Mouse (Mus musculus) liver, embryonic 11.5 days (tissue): ENCODE measurements around the gene Ier3. TPM values are rescaled to one million over a fixed set of nuclear protein-coding genes. Genes with fewer than 3 reads are reported as not detected.

Source experiments
- ATAC-seq: fragments of 200-750 bp; cut with Nextera tagmentation; replicated peaks from 2 replicates; pipeline ENCODE4 v1.8.0; 2017; ENCODE audit warnings: moderate number of reproducible peaks, mild to moderate bottlenecking, moderate TSS enrichment, moderate library complexity; ENCODE audit not compliant: low FRiP score
- DNase-seq: peaks from one replicate; pipeline ENCODE4 v3.0.0-alpha.2; 2017; ENCODE audit warnings: low spot score
- H3K27ac ChIP-seq: fragments of 300-500 bp; sonication (generic); 2 replicates; pipeline ENCODE4 v1.5.1; 2014; ENCODE audit warnings: mild to moderate bottlenecking, low read depth, low read length, control low read depth
- H3K27me3 ChIP-seq: fragments of 300-500 bp; sonication (generic); replicated peaks from 2 replicates; pipeline ENCODE4 v1.6.1; 2014; ENCODE audit warnings: low read length, mixed read lengths; ENCODE audit not compliant: control insufficient read depth, insufficient read depth
- H3K36me3 ChIP-seq: fragments of 300-500 bp; sonication (generic); 2 replicates; pipeline ENCODE4 v1.6.1; 2014; ENCODE audit warnings: mild to moderate bottlenecking, low read length, moderate library complexity, mixed read lengths; ENCODE audit not compliant: control insufficient read depth, insufficient read depth
- H3K4me1 ChIP-seq: fragments of 300-500 bp; sonication (generic); replicated peaks from 2 replicates; pipeline ENCODE4 v1.6.1; 2014; ENCODE audit warnings: low read length, mixed read lengths; ENCODE audit not compliant: control insufficient read depth, insufficient read depth
- H3K4me2 ChIP-seq: fragments of 300-500 bp; sonication (generic); 2 replicates; pipeline ENCODE4 v1.6.1; 2014; ENCODE audit warnings: mild to moderate bottlenecking, control low read depth, moderate library complexity
- H3K4me3 ChIP-seq: fragments of 300-500 bp; sonication (generic); 2 replicates; pipeline ENCODE4 v1.5.1; 2014; ENCODE audit warnings: low read depth, low read length, control low read depth
- H3K9ac ChIP-seq: fragments of 300-500 bp; sonication (generic); 2 replicates; pipeline ENCODE4 v1.6.1; 2014; ENCODE audit warnings: low read depth, low read length, control low read depth
- H3K9me3 ChIP-seq: fragments of 300-500 bp; sonication (generic); 2 replicates; pipeline ENCODE4 v1.6.1; 2016; ENCODE audit warnings: low read length, inconsistent platforms, mixed read lengths; ENCODE audit not compliant: control insufficient read depth
- WGBS: fragments of 180-500 bp; shearing (Covaris S2); extraction: QIAGEN DNeasy Blood & Tissue Kit; methylation state at CpG from one replicate; pipeline ENCODE4 v1.1.7; 2014; 5-methylcytosine and 5-hydroxymethylcytosine counted together
- polyA plus RNA-seq: library from polyadenylated mRNA; unstranded; fragments of >200 nt; fragmentation: Nextera tagmentation; extraction: Ambion mirVana; gene quantifications from 2 replicates; pipeline ENCODE4 v1.2.1, GENCODE M21; 2014

The Ier3 gene
- polyA plus RNA-seq, 1 experiment from 2014 or later, result 9.4 TPM

DNA sequence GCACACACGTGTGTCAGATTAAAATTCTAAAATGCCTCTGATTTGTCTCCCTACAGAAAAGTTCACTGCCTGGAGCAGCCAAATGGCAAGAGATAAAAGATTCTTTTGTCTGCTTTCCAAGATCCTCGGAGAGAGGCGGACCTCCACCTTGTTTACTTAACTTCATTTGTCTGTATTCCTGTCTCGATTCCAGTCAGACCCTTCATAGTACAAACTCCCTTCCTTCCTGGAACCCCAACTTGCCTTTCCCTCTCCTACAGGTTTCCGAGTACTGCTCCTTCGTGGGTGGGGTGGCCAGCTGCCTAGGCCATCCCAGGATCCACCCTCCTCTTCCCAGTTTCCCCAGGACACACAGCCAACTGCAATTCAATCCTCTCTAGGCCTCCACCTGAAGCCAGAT, 18.5 kb upstream of the Ier3 start:
- Histone ChIP-seq H3K9ac (no peak overlapping the region), H3K4me1 (no peaks in the 10 kb centered on the region), H3K4me2 (no peak overlapping the region), H3K27ac (no peak overlapping the region), H3K9me3 (peaks cover 2% of the 10 kb centered on the region; the same call in 1 of the 2 replicates), H3K27me3 (no peaks in the 10 kb centered on the region), H3K36me3 (no peaks in the 10 kb centered on the region), H3K4me3 (no peak overlapping the region)
- WGBS, result 70% methylated on average over 6 of the region's 6 CpGs
- ATAC-seq (no peak), DNase-seq (no peak)

DNA sequence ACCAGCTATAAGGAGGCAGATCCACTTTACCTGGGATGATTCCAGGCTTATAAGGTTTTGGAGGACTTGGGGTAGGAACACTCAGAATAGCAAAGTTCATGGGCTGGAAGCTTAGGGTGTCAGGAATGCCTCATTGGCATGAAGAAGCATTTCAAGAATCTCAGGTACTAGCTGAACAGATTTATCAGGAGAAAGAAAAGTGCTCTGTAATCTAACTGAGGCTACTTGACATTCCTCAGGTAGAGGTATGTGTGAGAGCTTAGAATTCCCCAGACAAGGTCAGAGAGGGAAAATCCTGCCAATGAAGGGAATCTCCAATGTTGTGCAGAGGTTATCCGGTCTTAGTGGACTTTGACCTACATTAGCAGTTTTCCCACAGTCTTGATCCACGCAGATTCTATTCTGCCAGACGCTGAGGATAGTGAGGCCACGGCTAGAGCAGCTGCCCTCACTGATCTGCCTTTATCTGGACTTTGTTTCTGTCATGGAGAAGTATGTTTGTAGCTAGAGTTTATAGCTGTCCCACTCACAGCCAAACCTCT, 17.6 kb upstream of the Ier3 start:
- 64% methylated on average over 4 of the region's 4 CpGs for whole genome bisulfite sequencing
- no peak overlapping the region for H3K27ac ChIP-seq
- H3K4me3 ChIP-seq, result no peak overlapping the region
- no peaks in the 10 kb centered on the region for H3K4me1 ChIP-seq
- no peaks in the 10 kb centered on the region for H3K36me3 ChIP-seq
- no peaks in the 10 kb centered on the region for H3K9me3 ChIP-seq
- no peaks in the 10 kb centered on the region for H3K27me3 ChIP-seq
- H3K4me2 ChIP-seq, result no peak overlapping the region
- H3K9ac ChIP-seq, result no peak overlapping the region
- ATAC-seq, result no peak
- no peak for DNase-seq

DNA sequence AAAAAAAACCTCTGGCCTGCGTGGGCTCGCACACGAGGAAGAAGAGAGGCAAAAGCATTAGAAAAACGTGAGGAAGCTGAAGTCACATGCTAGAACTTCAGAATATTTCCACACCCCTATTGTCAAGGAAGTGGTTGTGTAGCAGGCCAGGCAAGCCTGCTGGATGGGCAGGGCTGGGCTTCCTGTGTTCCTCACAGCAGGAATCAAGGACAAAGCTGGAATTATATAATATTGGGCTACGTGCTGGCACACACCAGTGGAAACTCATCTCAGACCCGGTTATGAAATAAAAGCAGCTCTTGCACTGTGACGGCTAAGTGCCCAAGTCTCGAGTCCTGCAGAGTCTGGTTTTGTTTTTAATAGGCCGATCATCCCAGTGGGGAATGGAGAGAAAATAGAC, 13.4 kb upstream of the Ier3 start:
- Histone ChIP-seq H3K9me3 (no peaks in the 10 kb centered on the region), H3K27me3 (no peaks in the 10 kb centered on the region), H3K27ac (no peak overlapping the region), H3K4me3 (no peak overlapping the region), H3K4me2 (no peak overlapping the region), H3K9ac (no peak overlapping the region), H3K4me1 (0 out of 2 replicates have a peak, but pooled peaks cover under 1% of the 10 kb centered on the region), H3K36me3 (no peaks in the 10 kb centered on the region)
- DNase-seq (no peak), ATAC-seq (no peak)
- 62% methylated on average over 9 of the region's 9 CpGs for whole genome bisulfite sequencing

GRCm38 (mm10) chr17:35809395-35809794, 12.1 kb upstream of the Ier3 start:
- H3K27me3 ChIP-seq, result no peaks in the 10 kb centered on the region
- H3K4me3 ChIP-seq, result no peak overlapping the region
- no peak overlapping the region for H3K27ac ChIP-seq
- no peak for ATAC-seq
- no peak for DNase-seq
- no peak overlapping the region for H3K4me2 ChIP-seq
- H3K4me1 ChIP-seq, result peaks cover 6% of the 10 kb centered on the region; the same call in 1 of the 2 replicates
- H3K9me3 ChIP-seq, result no peaks in the 10 kb centered on the region
- WGBS, result 85% methylated on average over 11 of the region's 11 CpGs
- no peak overlapping the region for H3K9ac ChIP-seq
- no peaks in the 10 kb centered on the region for H3K36me3 ChIP-seq

DNA sequence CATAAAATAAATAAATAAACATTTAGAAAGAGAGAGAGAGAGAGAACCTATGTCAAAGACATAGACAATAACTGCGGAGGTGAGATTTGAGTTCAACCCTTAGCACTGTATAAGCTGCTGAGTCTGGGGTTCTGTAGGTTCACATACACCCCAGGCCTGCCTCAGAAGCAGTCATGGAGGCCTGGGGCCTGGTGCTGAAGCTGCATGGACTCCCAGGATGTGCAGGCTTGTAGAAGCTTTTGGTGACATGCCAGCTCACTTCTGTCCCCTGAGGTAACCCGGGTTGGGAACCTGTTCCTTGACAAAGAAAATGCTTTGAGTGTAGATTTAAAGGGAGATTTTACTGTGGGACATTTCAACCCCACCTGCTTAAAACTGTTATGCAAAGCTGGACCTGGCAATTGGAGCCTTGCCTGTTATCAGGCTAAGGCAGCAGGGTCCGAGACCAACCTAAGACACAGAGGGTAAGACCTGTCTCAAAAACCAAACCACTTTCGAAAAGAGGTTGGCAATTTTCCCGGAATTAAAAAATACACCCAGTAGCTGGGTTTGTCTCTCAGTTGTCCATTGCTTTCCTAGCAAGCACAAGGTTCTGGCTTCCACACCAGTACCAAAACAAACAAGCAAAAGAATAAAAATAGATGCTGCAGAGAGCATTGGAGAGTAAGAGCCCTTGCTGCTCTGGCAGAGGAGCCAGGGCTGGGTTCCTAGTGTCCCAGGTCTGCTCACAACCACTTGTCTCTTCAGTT, 10.4 kb upstream of the Ier3 start:
- DNase-seq (no peak), ATAC-seq (no peak)
- 71% methylated on average over 5 of the region's 5 CpGs for WGBS
- no peak overlapping the region for H3K27ac ChIP-seq
- no peak overlapping the region for H3K9ac ChIP-seq
- no peaks in the 10 kb centered on the region for H3K9me3 ChIP-seq
- no peak overlapping the region for H3K4me3 ChIP-seq
- peaks cover 11% of the 10 kb centered on the region; the same call in 1 of the 2 replicates for H3K4me1 ChIP-seq
- H3K27me3 ChIP-seq, result no peaks in the 10 kb centered on the region
- no peak overlapping the region for H3K4me2 ChIP-seq
- no peaks in the 10 kb centered on the region for H3K36me3 ChIP-seq

- Histone ChIP-seq H3K9me3 (no peaks in the 10 kb centered on the region), H3K4me1 (peaks cover 14% of the 10 kb centered on the region; the same call in 1 of the 2 replicates), H3K27me3 (no peaks in the 10 kb centered on the region), H3K4me3 (no peak overlapping the region), H3K9ac (no peak overlapping the region), H3K4me2 (no peak overlapping the region), H3K27ac (no peak overlapping the region), H3K36me3 (no peaks in the 10 kb centered on the region)
- 80% methylated on average over 5 of the region's 5 CpGs for WGBS
- ATAC-seq, result no peak
- no peak for DNase-seq
These were observed 9.2 kb upstream of the Ier3 start for GRCm38 (mm10) chr17:35812307-35812706.

GRCm38 (mm10) chr17:35812736-35813135, 8.7 kb upstream of the Ier3 start:
- Histone ChIP-seq H3K36me3 (no peaks in the 10 kb centered on the region), H3K9ac (no peak overlapping the region), H3K27me3 (no peaks in the 10 kb centered on the region), H3K4me2 (no peak overlapping the region), H3K4me1 (peaks cover 14% of the 10 kb centered on the region; the same call in 1 of the 2 replicates), H3K4me3 (no peak overlapping the region), H3K9me3 (no peaks in the 10 kb centered on the region), H3K27ac (no peak overlapping the region)
- DNase-seq (no peak), ATAC-seq (no peak)
- WGBS, result 76% methylated on average over 6 of the region's 6 CpGs

DNA sequence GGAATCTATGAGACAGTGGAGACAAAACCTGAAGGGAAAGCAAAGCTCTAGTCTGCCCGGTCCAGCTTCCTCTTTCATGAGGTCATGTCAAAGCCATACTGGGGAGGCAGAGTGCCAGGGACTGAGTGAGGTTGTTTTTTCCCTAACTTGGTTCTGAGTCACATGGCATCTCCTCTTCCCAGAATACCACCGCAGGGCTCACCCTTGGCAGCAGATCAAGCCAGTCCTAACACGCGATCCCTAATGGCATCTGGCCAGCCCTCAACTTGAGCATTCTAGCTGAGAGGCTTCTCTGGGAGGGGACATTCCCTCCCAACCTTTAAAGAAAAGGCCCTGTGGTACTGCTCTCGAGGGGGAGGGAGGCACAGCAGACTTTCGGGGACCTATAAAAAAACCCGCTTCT, 8.2 kb upstream of the Ier3 start:
- no peak overlapping the region for H3K4me3 ChIP-seq
- H3K4me2 ChIP-seq, result no peak overlapping the region
- no peaks in the 10 kb centered on the region for H3K9me3 ChIP-seq
- ATAC-seq (no peak), DNase-seq (no peak)
- H3K36me3 ChIP-seq, result no peaks in the 10 kb centered on the region
- H3K27ac ChIP-seq, result no peak overlapping the region
- H3K4me1 ChIP-seq, result peaks cover 14% of the 10 kb centered on the region; the same call in 1 of the 2 replicates
- no peak overlapping the region for H3K9ac ChIP-seq
- 62% methylated on average over 7 of the region's 7 CpGs for WGBS
- no peaks in the 10 kb centered on the region for H3K27me3 ChIP-seq

DNA sequence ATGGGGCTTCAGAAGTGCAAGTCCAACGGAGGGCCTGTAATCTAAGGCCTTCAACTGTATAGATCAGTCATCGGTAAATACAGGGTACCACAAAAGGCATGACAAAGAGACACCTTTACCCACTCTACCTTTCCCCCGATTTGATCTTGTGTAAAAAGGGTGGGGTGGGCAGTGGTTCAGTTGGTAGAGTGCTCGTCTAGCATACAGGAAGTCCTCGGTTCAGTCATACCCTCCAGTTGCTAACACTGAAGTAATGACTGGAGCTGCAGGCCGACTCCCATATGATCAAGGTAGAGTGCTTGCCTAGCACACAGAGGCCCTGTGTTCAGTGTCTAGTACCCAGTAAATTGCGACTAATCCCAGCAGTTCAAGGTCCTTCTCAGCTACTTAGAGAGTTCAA, 7.8 kb upstream of the Ier3 start:
- no peaks in the 10 kb centered on the region for H3K36me3 ChIP-seq
- WGBS, result 65% methylated on average over 7 of the region's 7 CpGs
- DNase-seq, result no peak
- peaks cover 14% of the 10 kb centered on the region; the same call in 1 of the 2 replicates for H3K4me1 ChIP-seq
- no peak overlapping the region for H3K27ac ChIP-seq
- ATAC-seq, result no peak
- H3K4me2 ChIP-seq, result no peak overlapping the region
- H3K9me3 ChIP-seq, result no peaks in the 10 kb centered on the region
- no peak overlapping the region for H3K9ac ChIP-seq
- no peak overlapping the region for H3K4me3 ChIP-seq
- H3K27me3 ChIP-seq, result no peaks in the 10 kb centered on the region
